In the genomic region with DNA sequence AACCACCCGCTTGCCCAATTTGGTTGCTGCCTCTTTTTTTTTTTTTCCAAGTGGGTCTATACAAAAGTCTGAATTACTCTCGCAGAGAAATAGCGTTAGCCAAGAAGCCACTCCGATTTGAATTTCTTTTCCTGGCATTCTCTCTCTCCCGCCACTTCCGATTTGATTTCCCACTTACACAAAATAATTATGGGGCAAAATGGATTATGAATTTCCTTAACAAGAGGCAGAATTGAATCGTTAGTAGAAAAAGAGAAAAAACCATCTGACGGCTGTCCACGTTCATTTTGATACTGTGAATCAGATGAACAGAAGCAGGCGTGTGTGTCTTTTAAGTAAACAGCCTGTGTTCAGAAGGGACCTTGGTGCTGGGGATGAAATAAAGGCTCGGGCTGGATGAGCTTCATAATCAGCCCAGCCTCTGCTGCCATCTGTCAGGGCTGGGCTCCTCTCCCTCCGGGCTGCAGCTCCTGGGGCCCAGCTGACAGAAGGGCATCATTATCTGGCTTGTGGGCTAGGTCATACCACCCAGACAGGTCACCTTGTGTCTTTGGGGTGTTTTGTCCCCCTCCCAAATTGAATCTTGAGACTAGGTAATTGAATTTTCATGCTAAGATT, we compare ENCODE assay signal across 8 mouse cellular contexts.
DNase-seq lines count a peak whose midpoint lies in the region; ATAC-seq and TF ChIP-seq lines count a peak whose summit lies in the region.

No protein-coding gene starts in this region.

- peak overlapping the region; percentile 46 for H3K4me2 ChIP-seq in hindbrain, postnatal 0 days (ENCODE audit: low read depth, low read length)
- H3K4me2 ChIP-seq in neural tube, embryonic 13.5 days, result no peak overlapping the region

- no peak overlapping the region for H3K9ac ChIP-seq in hindbrain, postnatal 0 days (replicated peaks; ENCODE audit: low read length)
- no peak overlapping the region for H3K9ac ChIP-seq in neural tube, embryonic 13.5 days

- no peak overlapping the region for H3K4me3 ChIP-seq in hindbrain, postnatal 0 days (ENCODE audit: low read length)
- no peak overlapping the region for H3K4me3 ChIP-seq in neural tube, embryonic 13.5 days

- WGBS in hindbrain, postnatal 0 days, result 14% methylated on average over 12 of the region's 12 CpGs
- 42% methylated on average over 12 of the region's 12 CpGs for WGBS in neural tube, embryonic 13.5 days

- DNase-seq in layer of hippocampus, adult 9-11 months, result peak; percentile 22
- no peak for DNase-seq in layer of hippocampus, postnatal 36 days
- DNase-seq in embryo, embryonic 10.5 days (ENCODE audit: low spot score), result peak; percentile 26
- peak; percentile 74 for DNase-seq in hindbrain, postnatal 0 days (ENCODE audit: low spot score)
- DNase-seq in adrenal gland, postnatal 25 days, result no peak
- no peak for DNase-seq in kidney, adult 8-10 months
- no peak for DNase-seq in frontal cortex, postnatal 25 days (ENCODE audit: low spot score in 2 of 2)

- 0 out of 2 replicates have a peak, but pooled peaks cover 4% of the 10 kb centered on the region for H3K4me1 ChIP-seq in hindbrain, postnatal 0 days (ENCODE audit: insufficient read depth, low read length)
- peaks cover 15% of the 10 kb centered on the region for H3K4me1 ChIP-seq in neural tube, embryonic 13.5 days (replicated peaks)

- H3K27me3 ChIP-seq in hindbrain, postnatal 0 days (ENCODE audit: insufficient read depth, low read length), result no peaks in the 10 kb centered on the region
- no peaks in the 10 kb centered on the region for H3K27me3 ChIP-seq in neural tube, embryonic 13.5 days

- H3K36me3 ChIP-seq in hindbrain, postnatal 0 days (ENCODE audit: insufficient read depth, low read length), result no peaks in the 10 kb centered on the region
- no peaks in the 10 kb centered on the region for H3K36me3 ChIP-seq in neural tube, embryonic 13.5 days

- H3K27ac ChIP-seq in hindbrain, postnatal 0 days, result peak overlapping the region; percentile 70
- H3K27ac ChIP-seq in neural tube, embryonic 13.5 days (replicated peaks), result peak overlapping the region; percentile 61

- no peak for TF ChIP-seq CTCF in hindbrain, postnatal 0 days (IDR thresholded peaks at IDR 0.05; ENCODE audit: low read depth)

- H3K9me3 ChIP-seq in hindbrain, postnatal 0 days (ENCODE audit: low read length), result no peaks in the 10 kb centered on the region
- H3K9me3 ChIP-seq in neural tube, embryonic 13.5 days, result no peaks in the 10 kb centered on the region

- peak; percentile 82 for ATAC-seq in hindbrain, postnatal 0 days
- peak; percentile 53 for ATAC-seq in neural tube, embryonic 13.5 days (ENCODE audit: low read depth)

Comparison
In these comparisons a context has a peak if more than half of its experiments do, and no peak if none do; other contexts are left out.
1. DNase-seq: peak in layer of hippocampus, adult 9-11 months (single experiment), embryo, embryonic 10.5 days (single experiment) and hindbrain, postnatal 0 days (single experiment); none in layer of hippocampus, postnatal 36 days (0 of 2), adrenal gland, postnatal 25 days (single experiment), kidney, adult 8-10 months (0 of 2) and frontal cortex, postnatal 25 days (0 of 2).